Mouse (Mus musculus): Measurements from ENCODE around the gene Arhgap40. TPM values are rescaled to one million over a fixed set of nuclear protein-coding genes. Genes with fewer than 3 reads are reported as not detected.

Gene Arhgap40
- polyA plus RNA-seq, 1 experiment from 2014 or later, result 0.62 TPM

GRCm38 (mm10) chr2:158595103-158595502 lies 82.5 kb downstream of the Arhgap40 start:
- 0% methylated on average over 12 of the region's 12 CpGs for WGBS
- Histone ChIP-seq H3K4me3 (peak overlapping the region; percentile 25; the same call in 1 of the 2 replicates), H3K27ac (no peak overlapping the region), H3K27me3 (ENCODE audit: poor library complexity, severe bottlenecking) (peaks cover 67% of the 10 kb centered on the region), H3K4me1 (peaks cover 23% of the 10 kb centered on the region), H3K36me3 (replicated peaks) (no peaks in the 10 kb centered on the region), H3K9me3 (no peaks in the 10 kb centered on the region)
- DNase-seq (ENCODE audit: extremely low spot score, low spot score), result peak; percentile 73

GRCm38 (mm10) chr2:158595577-158595976 lies 83.0 kb downstream of the Arhgap40 start:
- WGBS, result 20% methylated on average over 7 of the region's 7 CpGs

GRCm38 (mm10) chr2:158596803-158597202 lies 84.2 kb downstream of the Arhgap40 start:
- DNase-seq (ENCODE audit: extremely low spot score, low spot score), result no peak
- WGBS, result 63% methylated on average over 1 of the region's 1 CpGs
- H3K4me3 ChIP-seq, result no peak overlapping the region
- peaks cover 20% of the 10 kb centered on the region for H3K4me1 ChIP-seq
- no peak overlapping the region for H3K27ac ChIP-seq
- no peaks in the 10 kb centered on the region for H3K36me3 ChIP-seq (replicated peaks)
- H3K27me3 ChIP-seq (ENCODE audit: poor library complexity, severe bottlenecking), result peaks cover 83% of the 10 kb centered on the region
- no peaks in the 10 kb centered on the region for H3K9me3 ChIP-seq

More at GRCm38 (mm10) chr2:158595577-158595976, 83.0 kb downstream of the Arhgap40 start:
- Histone ChIP-seq H3K27me3 (ENCODE audit: poor library complexity, severe bottlenecking) (peaks cover 71% of the 10 kb centered on the region), H3K4me3 (peak overlapping the region; percentile 25; the same call in 1 of the 2 replicates), H3K4me1 (peaks cover 26% of the 10 kb centered on the region), H3K9me3 (no peaks in the 10 kb centered on the region), H3K36me3 (replicated peaks) (no peaks in the 10 kb centered on the region), H3K27ac (no peak overlapping the region)
- DNase-seq (ENCODE audit: extremely low spot score, low spot score), result no peak

Other genes starting within 250 kb of the Arhgap40 start
- 1.9 and 2.0 TPM in 2 replicates for gene Lbp, start 206.3 kb upstream of the Arhgap40 start, polyA plus RNA-seq (2016; fragmentation: Nextera tagmentation; extraction: Ambion mirVana)
- 16.2 and 17.9 TPM in 2 replicates for gene Snhg11, start 137.2 kb upstream of the Arhgap40 start, polyA plus RNA-seq (2016; fragmentation: Nextera tagmentation; extraction: Ambion mirVana)
- 12.8 and 13.6 TPM in 2 replicates for gene Ralgapb, start 102.9 kb upstream of the Arhgap40 start, polyA plus RNA-seq (2016; fragmentation: Nextera tagmentation; extraction: Ambion mirVana)
- gene Adig, start 10.2 kb upstream of the Arhgap40 start, polyA plus RNA-seq (2016; fragmentation: Nextera tagmentation; extraction: Ambion mirVana), result not detected in 2 replicates
- 0.14 and 0.47 TPM in 2 replicates for gene Slc32a1, start 98.0 kb downstream of the Arhgap40 start, polyA plus RNA-seq (2016; fragmentation: Nextera tagmentation; extraction: Ambion mirVana)
- 14.1 and 17.0 TPM in 2 replicates for gene Actr5, start 112.1 kb downstream of the Arhgap40 start, polyA plus RNA-seq (2016; fragmentation: Nextera tagmentation; extraction: Ambion mirVana)
- 2.2 and 2.3 TPM in 2 replicates for gene Ppp1r16b, start 152.6 kb downstream of the Arhgap40 start, polyA plus RNA-seq (2016; fragmentation: Nextera tagmentation; extraction: Ambion mirVana)

Measured in forebrain, embryonic 10.5 days (tissue).